ENCODE assay signal across 26 mouse cellular contexts in the genomic region with DNA sequence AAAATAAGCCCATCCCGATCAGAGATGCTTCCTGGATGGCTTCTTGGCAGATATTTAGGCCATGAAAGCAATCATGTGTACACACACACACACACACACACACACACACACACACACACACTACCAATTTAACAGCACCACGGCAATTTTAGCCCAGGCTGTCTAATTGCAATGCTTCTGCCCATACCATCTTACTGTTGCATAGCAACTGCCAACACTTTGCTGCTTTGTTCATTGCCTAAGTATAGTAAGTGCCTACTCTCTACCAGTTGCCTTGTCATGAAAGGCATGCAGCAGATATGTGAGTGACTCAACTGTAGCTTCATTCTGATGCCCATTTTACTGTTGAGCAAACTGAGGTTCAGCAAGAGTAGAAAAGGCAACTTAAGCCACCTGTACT.
DNase-seq lines count a peak whose midpoint lies in the region; ATAC-seq and TF ChIP-seq lines count a peak whose summit lies in the region.
"Had no signal": no experiment of that assay in that cellular context is flagged by ENCODE, and none has a peak within 500 bp of the region (broad histone marks: within the 10 kb centered on the region; RNA-seq: fewer than 3 reads in every experiment).

No protein-coding gene starts in this region.

- DNase-seq in forebrain, postnatal 0 days: peak; percentile 35
- peak; percentile 6 for DNase-seq in left cerebral cortex, adult 11 months (ENCODE audit: low spot score)
- DNase-seq in left cerebral cortex, postnatal 4 days: no peak
- peak; percentile 5 to 12 for DNase-seq in right cerebral cortex, adult 2 months (ENCODE audit: low spot score in 2 of 2)
- DNase-seq in right cerebral cortex, postnatal 25 days: no peak
- DNase-seq in right cerebral cortex, postnatal 36 days (ENCODE audit: low spot score in 2 of 2): peak; percentile 12 to 25
- DNase-seq: adrenal gland, adult 2 months; adrenal gland, postnatal 25 days; B cell, adult 2 months; cerebellum, adult 2 months; cerebellum, postnatal 10 days; embryo, embryonic 11 days; gastrocnemius, adult 2 months; gastrocnemius, postnatal 25 days; heart, postnatal 4 days had no signal

- no peak overlapping the region for H3K4me3 ChIP-seq in forebrain, postnatal 0 days (ENCODE audit: low read depth, low read length)
- H3K4me3 ChIP-seq in forebrain, embryonic 15.5 days: no peak overlapping the region
- no peak overlapping the region for H3K4me3 ChIP-seq in intestine, embryonic 16.5 days (ENCODE audit: low read length)
- H3K4me3 ChIP-seq: embryonic facial prominence, embryonic 15.5 days; gastrocnemius, adult 2 months; heart, embryonic 13.5 days; hindbrain, embryonic 12.5 days had no signal

- ATAC-seq in forebrain, postnatal 0 days: peak; percentile 56; the same call in 1 of the 2 replicates
- no peak for ATAC-seq in forebrain, embryonic 15.5 days (replicated peaks)
- no peak for ATAC-seq in intestine, embryonic 16.5 days
- ATAC-seq: activated CD4-positive, CD25-positive, alpha-beta regulatory T cell, adult 4 months; CD4-positive, CD25-positive, alpha-beta regulatory T cell, adult 4 months; forebrain, embryonic 16.5 days; hindbrain, embryonic 16.5 days; inflammation-experienced regulatory T-cells, adult 6 months had no signal

- H3K4me2 ChIP-seq in forebrain, postnatal 0 days (ENCODE audit: low read depth): no peak overlapping the region
- no peak overlapping the region for H3K4me2 ChIP-seq in forebrain, embryonic 15.5 days (replicated peaks)
- no peak overlapping the region for H3K4me2 ChIP-seq in intestine, embryonic 16.5 days (ENCODE audit: low read depth, low read length)
- H3K4me2 ChIP-seq: embryonic facial prominence, embryonic 15.5 days; heart, embryonic 13.5 days; hindbrain, embryonic 12.5 days had no signal

- H3K27ac ChIP-seq in forebrain, postnatal 0 days (ENCODE audit: low read depth, low read length): no peak overlapping the region
- no peak overlapping the region for H3K27ac ChIP-seq in forebrain, embryonic 15.5 days (replicated peaks)
- no peak overlapping the region for H3K27ac ChIP-seq in intestine, embryonic 16.5 days (ENCODE audit: low read length)
- H3K27ac ChIP-seq: embryonic facial prominence, embryonic 15.5 days; gastrocnemius, adult 2 months; heart, embryonic 13.5 days; hindbrain, embryonic 12.5 days had no signal

- H3K36me3 ChIP-seq in forebrain, postnatal 0 days (ENCODE audit: insufficient read depth): no peaks in the 10 kb centered on the region
- H3K36me3 ChIP-seq in forebrain, embryonic 15.5 days: no peaks in the 10 kb centered on the region
- no peaks in the 10 kb centered on the region for H3K36me3 ChIP-seq in intestine, embryonic 16.5 days (ENCODE audit: control insufficient read depth, insufficient read depth, low read length)
- H3K36me3 ChIP-seq: embryonic facial prominence, embryonic 15.5 days; G1E; heart, embryonic 13.5 days; hindbrain, embryonic 12.5 days had no signal

- TF ChIP-seq CTCF in forebrain, postnatal 0 days (IDR thresholded peaks at IDR 0.05; ENCODE audit: low read depth): no peak

- intact Hi-C loops in left cerebral cortex, postnatal 4 days (cut with DNase I): no loop called here

- no peaks in the 10 kb centered on the region for H3K4me1 ChIP-seq in forebrain, postnatal 0 days (ENCODE audit: insufficient read depth)
- no peaks in the 10 kb centered on the region for H3K4me1 ChIP-seq in forebrain, embryonic 15.5 days
- no peaks in the 10 kb centered on the region for H3K4me1 ChIP-seq in intestine, embryonic 16.5 days (ENCODE audit: control insufficient read depth, insufficient read depth, low read length)
- H3K4me1 ChIP-seq: embryonic facial prominence, embryonic 15.5 days; hindbrain, embryonic 12.5 days had no signal

- H3K9ac ChIP-seq in forebrain, postnatal 0 days: no peak overlapping the region
- H3K9ac ChIP-seq in forebrain, embryonic 15.5 days (replicated peaks): no peak overlapping the region
- no peak overlapping the region for H3K9ac ChIP-seq in intestine, embryonic 16.5 days (ENCODE audit: low read depth, low read length)
- H3K9ac ChIP-seq: embryonic facial prominence, embryonic 15.5 days; heart, embryonic 13.5 days; hindbrain, embryonic 12.5 days had no signal

- whole genome bisulfite sequencing in forebrain, postnatal 0 days: 53% methylated on average over 2 of the region's 2 CpGs
- WGBS in forebrain, embryonic 15.5 days: 67% methylated on average over 2 of the region's 2 CpGs
- 67% methylated on average over 2 of the region's 2 CpGs for WGBS in intestine, embryonic 16.5 days

- H3K27me3 ChIP-seq in forebrain, postnatal 0 days (ENCODE audit: insufficient read depth, low read length): no peaks in the 10 kb centered on the region
- H3K27me3 ChIP-seq in forebrain, embryonic 15.5 days: no peaks in the 10 kb centered on the region
- no peaks in the 10 kb centered on the region for H3K27me3 ChIP-seq in intestine, embryonic 16.5 days (replicated peaks; ENCODE audit: control insufficient read depth, insufficient read depth, low read length)
- H3K27me3 ChIP-seq: embryonic facial prominence, embryonic 15.5 days; heart, embryonic 13.5 days; hindbrain, embryonic 12.5 days had no signal

- H3K9me3 ChIP-seq in forebrain, postnatal 0 days (ENCODE audit: low read length): no peaks in the 10 kb centered on the region
- H3K9me3 ChIP-seq in forebrain, embryonic 15.5 days: no peaks in the 10 kb centered on the region
- 0 out of 2 replicates have a peak, but pooled peaks cover 3% of the 10 kb centered on the region for H3K9me3 ChIP-seq in intestine, embryonic 16.5 days (ENCODE audit: control insufficient read depth, low read length)
- H3K9me3 ChIP-seq: embryonic facial prominence, embryonic 15.5 days; G1E; hindbrain, embryonic 12.5 days had no signal

Comparison
In these comparisons a context has a peak if more than half of its experiments do, and no peak if none do; other contexts are left out.
1. DNase-seq: peak in forebrain, postnatal 0 days (single experiment), left cerebral cortex, adult 11 months (single experiment), right cerebral cortex, adult 2 months (2 of 2) and right cerebral cortex, postnatal 36 days (2 of 2); none in left cerebral cortex, postnatal 4 days (single experiment) and right cerebral cortex, postnatal 25 days (single experiment).